Mouse (Mus musculus): ENCODE data around the gene 4930550C14Rik. TPM values are rescaled to one million over a fixed set of nuclear protein-coding genes. Genes with fewer than 3 reads are reported as not detected.

Gene 4930550C14Rik
- polyA plus RNA-seq, 1 experiment from 2014 or later = 0.78 TPM

Small RNA genes within 50 kb of the gene (microRNA-seq; reads per million reads assigned to microRNA genes)
- gene Mir130c = not detected

Other genes with a start within 250 kb of the 4930550C14Rik start
- 28.7 and 31.0 TPM in 2 replicates for gene Ddx10, start 154.3 kb upstream of the 4930550C14Rik start, polyA plus RNA-seq (2016; fragmentation: Nextera tagmentation; extraction: Ambion mirVana)
- 0.84 and 1.1 TPM in 2 replicates for gene Exph5, start 100.7 kb upstream of the 4930550C14Rik start, polyA plus RNA-seq (2016; fragmentation: Nextera tagmentation; extraction: Ambion mirVana)
- 18.4 and 21.3 TPM in 2 replicates for gene Kdelc2, start 18.3 kb upstream of the 4930550C14Rik start, polyA plus RNA-seq (2016; fragmentation: Nextera tagmentation; extraction: Ambion mirVana)
- gene Atm, start 134.4 kb downstream of the 4930550C14Rik start, polyA plus RNA-seq (2016; fragmentation: Nextera tagmentation; extraction: Ambion mirVana) = 16.9 and 18.3 TPM in 2 replicates
- gene Npat, start 134.7 kb downstream of the 4930550C14Rik start, polyA plus RNA-seq (2016; fragmentation: Nextera tagmentation; extraction: Ambion mirVana) = 21.9 and 24.1 TPM in 2 replicates
- 89.4 and 91.0 TPM in 2 replicates for gene Acat1, start 208.1 kb downstream of the 4930550C14Rik start, polyA plus RNA-seq (2016; fragmentation: Nextera tagmentation; extraction: Ambion mirVana)